Comparison of ENCODE assay signal across 12 mouse cellular contexts in the genomic region with DNA sequence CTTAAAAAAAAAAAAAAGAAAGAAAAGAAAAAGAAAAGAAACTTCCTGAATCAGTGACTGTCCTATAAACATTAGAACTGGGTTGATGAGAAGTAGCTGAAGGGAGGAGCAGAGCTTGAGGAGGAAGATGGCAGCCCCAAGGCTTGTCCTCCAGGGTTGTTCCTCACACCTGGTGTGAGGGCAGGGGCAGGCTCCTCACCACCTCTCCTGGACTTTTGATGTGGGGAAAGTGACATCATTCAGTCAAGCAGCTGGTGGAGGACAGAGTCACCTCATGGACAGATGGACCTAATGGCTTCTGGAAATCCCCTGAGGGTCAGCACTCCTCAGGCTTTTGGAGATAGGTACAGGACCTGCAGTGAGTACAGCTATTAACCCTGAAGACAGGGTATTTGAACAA.
"Had no signal": no experiment of that assay in that cellular context is flagged by ENCODE, and none has a peak within 500 bp of the region (broad histone marks: within the 10 kb centered on the region; RNA-seq: fewer than 3 reads in every experiment).

No protein-coding gene starts in this region.

- DNase-seq: retina, postnatal 1 day; right cerebral cortex, adult 18-20 months; right cerebral cortex, postnatal 14 days; right cerebral cortex, postnatal 25 days; right cerebral cortex, postnatal 4 days; spleen, adult 18-20 months; thymus, adult 18-20 months; thymus, adult 2 months; thymus, postnatal 14 days; thymus, postnatal 25 days; thymus, postnatal 36 days; thymus, postnatal 4 days had no signal
